Mouse (Mus musculus) heart, embryonic 15.5 days (tissue): ENCODE results near the gene Gadd45g. TPM values are rescaled to one million over a fixed set of nuclear protein-coding genes. Genes with fewer than 3 reads are reported as not detected.

Experiments used
- ATAC-seq: fragments of 200-750 bp; cut with Nextera tagmentation; replicated peaks from 2 replicates; pipeline ENCODE4 v1.8.0; 2017; ENCODE audit warnings: low read depth, moderate TSS enrichment; ENCODE audit not compliant: insufficient number of reproducible peaks, insufficient read depth, low FRiP score
- H3K27ac ChIP-seq: fragments of 300-500 bp; sonication (generic); 2 replicates; pipeline ENCODE4 v1.5.1; 2015; ENCODE audit warnings: mild to moderate bottlenecking, inconsistent platforms
- H3K27me3 ChIP-seq: fragments of 300-500 bp; sonication (generic); 2 replicates; pipeline ENCODE4 v1.6.1; 2015; ENCODE audit warnings: inconsistent platforms
- H3K36me3 ChIP-seq: fragments of 300-500 bp; sonication (generic); 2 replicates; pipeline ENCODE4 v1.6.1; 2015; ENCODE audit warnings: mild to moderate bottlenecking, inconsistent platforms
- H3K4me1 ChIP-seq: fragments of 300-500 bp; sonication (generic); replicated peaks from 2 replicates; pipeline ENCODE4 v1.6.1; 2015; ENCODE audit warnings: inconsistent platforms
- H3K4me2 ChIP-seq: fragments of 300-500 bp; sonication (generic); 2 replicates; pipeline ENCODE4 v1.6.1; 2015; ENCODE audit warnings: inconsistent platforms, mild to moderate bottlenecking, moderate library complexity
- H3K4me3 ChIP-seq: fragments of 300-500 bp; sonication (generic); 2 replicates; pipeline ENCODE4 v1.5.1; 2015; ENCODE audit warnings: mild to moderate bottlenecking, inconsistent platforms
- H3K9ac ChIP-seq: fragments of 300-500 bp; sonication (generic); 2 replicates; pipeline ENCODE4 v1.6.1; 2015; ENCODE audit warnings: mild to moderate bottlenecking, inconsistent platforms
- H3K9me3 ChIP-seq: fragments of 300-500 bp; sonication (generic); replicated peaks from 2 replicates; pipeline ENCODE4 v1.6.1; 2016; ENCODE audit warnings: inconsistent platforms
- WGBS: fragments of 180-500 bp; shearing (Covaris S2); methylation state at CpG from one replicate; pipeline ENCODE4 v1.1.7; 2015; ENCODE audit warnings: mixed read lengths; 5-methylcytosine and 5-hydroxymethylcytosine counted together
- polyA plus RNA-seq: library from polyadenylated mRNA; unstranded; fragments of >200 nt; fragmentation: Nextera tagmentation; extraction: Ambion mirVana; gene quantifications from 2 replicates; pipeline ENCODE4 v1.2.1, GENCODE M21; 2015

Gadd45g gene
- polyA plus RNA-seq, 1 experiment from 2014 or later, result 49.1 TPM

GRCm38 (mm10) chr13:51845591-51846191 lies 787 bp upstream of the Gadd45g start:
- Histone ChIP-seq H3K36me3 (no peaks in the 10 kb centered on the region), H3K4me1 (peaks cover 44% of the 10 kb centered on the region), H3K9ac (peak overlapping the region; percentile 72), H3K27ac (peak overlapping the region; percentile 95), H3K27me3 (peaks cover 17% of the 10 kb centered on the region), H3K4me2 (peak overlapping the region; percentile 97), H3K9me3 (no peaks in the 10 kb centered on the region), H3K4me3 (peak overlapping the region; percentile 79)
- WGBS, result under 1% methylated on average over 45 of the region's 45 CpGs
- ATAC-seq, result 0 out of 2 replicates have a peak, but pooled peaks have one; percentile 14

- ATAC-seq, result peak; percentile 10
- Histone ChIP-seq H3K27me3 (peaks cover 12% of the 10 kb centered on the region), H3K9me3 (no peaks in the 10 kb centered on the region), H3K27ac (peak overlapping the region; percentile 95), H3K4me1 (peaks cover 44% of the 10 kb centered on the region), H3K36me3 (no peaks in the 10 kb centered on the region), H3K4me2 (peak overlapping the region; percentile 97), H3K4me3 (peak overlapping the region; percentile 79), H3K9ac (peak overlapping the region; percentile 87)
- under 1% methylated on average over 63 of the region's 63 CpGs for WGBS
Observed at GRCm38 (mm10) chr13:51846868-51847793, 653 bp downstream of the Gadd45g start.

GRCm38 (mm10) chr13:51847979-51848480 lies 1.6 kb downstream of the Gadd45g start:
- Histone ChIP-seq H3K27me3 (peaks cover 10% of the 10 kb centered on the region), H3K4me3 (peak overlapping the region; percentile 79), H3K9me3 (no peaks in the 10 kb centered on the region), H3K27ac (peak overlapping the region; percentile 95), H3K4me2 (peak overlapping the region; percentile 97), H3K36me3 (no peaks in the 10 kb centered on the region), H3K4me1 (peaks cover 44% of the 10 kb centered on the region), H3K9ac (peak overlapping the region; percentile 87)
- under 1% methylated on average over 31 of the region's 31 CpGs for WGBS
- 0 out of 2 replicates have a peak, but pooled peaks have one; percentile 6 for ATAC-seq

- Histone ChIP-seq H3K9me3 (no peaks in the 10 kb centered on the region), H3K9ac (peak overlapping the region; percentile 87), H3K27ac (peak overlapping the region; percentile 95), H3K27me3 (peaks cover 4% of the 10 kb centered on the region; the same call in 1 of the 2 replicates), H3K4me3 (peak overlapping the region; percentile 79), H3K36me3 (no peaks in the 10 kb centered on the region), H3K4me1 (peaks cover 49% of the 10 kb centered on the region), H3K4me2 (peak overlapping the region; percentile 97)
- under 1% methylated on average over 20 of the region's 20 CpGs for WGBS
- ATAC-seq, result peak; percentile 41; the same call in 1 of the 2 replicates
Observed at GRCm38 (mm10) chr13:51848481-51849240, 2.2 kb downstream of the Gadd45g start.

DNA sequence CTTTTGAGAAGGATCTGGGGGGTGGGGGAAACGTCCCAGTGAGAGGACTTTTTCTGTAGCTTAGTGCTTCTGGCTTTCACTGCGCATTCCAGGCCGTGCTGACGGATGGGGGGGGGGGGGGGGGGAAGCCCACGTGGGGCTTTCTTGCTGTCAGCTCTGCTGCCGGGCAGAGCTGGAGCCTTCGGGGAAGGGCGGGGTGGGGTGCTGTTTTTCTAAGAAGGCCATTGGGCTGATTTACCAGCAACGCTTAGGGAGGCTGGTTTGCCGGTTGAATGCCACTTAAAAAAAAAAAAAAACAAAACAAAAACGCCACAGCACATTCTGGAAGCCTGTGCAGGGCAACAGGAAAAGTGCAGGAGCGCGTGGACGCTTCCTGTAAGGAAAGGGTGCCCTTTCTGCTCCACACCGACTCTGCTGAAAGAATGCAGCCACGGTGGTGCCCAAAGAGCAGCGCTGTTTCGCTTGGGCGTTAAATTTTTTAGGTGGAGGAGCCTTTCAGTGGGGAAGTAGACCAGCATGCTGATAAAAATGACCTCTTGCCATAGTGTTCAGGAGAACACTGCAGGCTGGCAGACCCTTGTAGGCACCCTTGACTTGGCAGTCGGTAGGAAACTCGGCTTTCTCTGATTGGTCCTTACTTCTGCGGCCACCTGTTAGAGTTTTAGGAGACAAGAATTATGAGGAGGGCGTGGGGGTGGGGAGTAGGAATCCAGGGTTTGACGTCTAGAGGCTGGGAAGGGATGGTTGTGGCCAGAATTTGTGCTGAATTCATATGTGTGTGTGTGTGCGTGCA lies 3.0 kb downstream of the Gadd45g start:
- WGBS, result 5% methylated on average over 25 of the region's 25 CpGs
- H3K9ac ChIP-seq, result peak overlapping the region; percentile 87
- H3K4me1 ChIP-seq, result peaks cover 53% of the 10 kb centered on the region
- H3K27ac ChIP-seq, result peak overlapping the region; percentile 95
- peak; percentile 40 for ATAC-seq
- no peaks in the 10 kb centered on the region for H3K27me3 ChIP-seq
- peak overlapping the region; percentile 79 for H3K4me3 ChIP-seq
- peak overlapping the region; percentile 97 for H3K4me2 ChIP-seq
- H3K36me3 ChIP-seq, result no peaks in the 10 kb centered on the region
- H3K9me3 ChIP-seq, result no peaks in the 10 kb centered on the region

DNA sequence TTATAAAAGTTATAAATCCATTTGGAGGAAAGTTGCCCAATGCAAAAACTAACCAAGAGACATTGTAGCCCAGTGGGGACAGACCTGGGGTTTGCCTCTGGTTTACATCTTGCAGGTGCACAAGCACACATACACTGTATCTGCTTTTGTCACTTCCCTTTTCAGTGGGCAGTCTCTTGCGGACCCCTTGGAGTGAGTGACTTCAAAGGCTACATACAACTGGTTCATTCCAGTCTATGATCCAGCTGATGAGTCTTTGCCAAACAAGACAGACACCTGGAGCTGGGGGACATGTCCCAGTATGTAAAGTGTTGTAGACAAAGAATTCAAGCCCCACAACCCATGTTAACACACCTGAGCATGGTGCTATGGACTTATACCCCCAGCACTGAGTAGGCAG lies 4.1 kb downstream of the Gadd45g start:
- H3K27ac ChIP-seq, result no peak overlapping the region
- no peak for ATAC-seq
- no peaks in the 10 kb centered on the region for H3K9me3 ChIP-seq
- H3K4me1 ChIP-seq, result peaks cover 48% of the 10 kb centered on the region
- H3K4me2 ChIP-seq, result no peak overlapping the region
- H3K9ac ChIP-seq, result no peak overlapping the region
- no peaks in the 10 kb centered on the region for H3K27me3 ChIP-seq
- no peaks in the 10 kb centered on the region for H3K36me3 ChIP-seq
- H3K4me3 ChIP-seq, result no peak overlapping the region
- 68% methylated on average over 1 of the region's 1 CpGs for WGBS

DNA sequence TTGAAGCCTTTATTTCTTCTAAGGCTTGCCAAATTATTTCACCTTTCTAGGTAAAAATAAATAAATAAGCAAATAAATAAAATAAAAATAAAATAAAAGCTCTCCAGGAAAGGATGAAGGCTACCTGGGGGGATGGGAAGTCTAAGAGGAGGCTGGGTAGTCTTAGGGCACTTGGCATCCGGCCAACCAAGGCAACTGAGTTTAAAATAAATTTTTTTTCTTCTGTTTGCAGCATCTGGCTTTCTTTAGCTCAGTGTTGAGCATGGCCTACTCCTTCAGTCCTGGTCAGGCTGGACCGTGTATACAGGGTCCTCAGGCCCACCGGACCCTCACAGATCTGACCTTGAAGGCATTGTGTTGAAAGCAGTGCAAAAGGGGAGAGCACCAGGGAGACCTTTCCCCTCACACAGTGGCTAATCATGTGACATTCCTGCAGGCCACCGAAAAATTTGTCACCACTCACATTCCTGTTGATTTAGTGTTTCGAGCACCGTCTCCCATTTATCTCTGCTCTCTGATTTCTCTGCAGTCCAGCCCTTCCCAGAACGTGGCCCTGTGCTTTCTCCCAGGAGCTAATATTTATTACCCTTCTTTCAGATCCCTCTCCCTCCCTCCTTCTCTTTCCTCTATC lies 6.2 kb downstream of the Gadd45g start:
- ATAC-seq, result no peak
- no peak overlapping the region for H3K9ac ChIP-seq
- 20% methylated on average over 7 of the region's 7 CpGs for WGBS

GRCm38 (mm10) chr13:51853301-51854243 lies 7.1 kb downstream of the Gadd45g start:
- Histone ChIP-seq H3K4me2 (peak overlapping the region; percentile 21; the same call in 1 of the 2 replicates), H3K36me3 (no peaks in the 10 kb centered on the region), H3K4me3 (no peak overlapping the region), H3K4me1 (peaks cover 46% of the 10 kb centered on the region), H3K27ac (peak overlapping the region; percentile 18; the same call in 1 of the 2 replicates), H3K9me3 (no peaks in the 10 kb centered on the region), H3K27me3 (no peaks in the 10 kb centered on the region), H3K9ac (no peak overlapping the region)
- ATAC-seq, result 0 out of 2 replicates have a peak, but pooled peaks have one; percentile 35
- 33% methylated on average over 15 of the region's 16 CpGs for WGBS

More for the DNA sequence above, 6.2 kb downstream of the Gadd45g start:
- no peaks in the 10 kb centered on the region for H3K36me3 ChIP-seq
- peaks cover 46% of the 10 kb centered on the region for H3K4me1 ChIP-seq
- H3K4me2 ChIP-seq, result peak overlapping the region; percentile 21; the same call in 1 of the 2 replicates
- H3K4me3 ChIP-seq, result no peak overlapping the region
- H3K9me3 ChIP-seq, result no peaks in the 10 kb centered on the region
- H3K27me3 ChIP-seq, result no peaks in the 10 kb centered on the region
- H3K27ac ChIP-seq, result peak overlapping the region; percentile 18; the same call in 1 of the 2 replicates

GRCm38 (mm10) chr13:51855584-51855983 lies 9.1 kb downstream of the Gadd45g start:
- no peak overlapping the region for H3K27ac ChIP-seq
- no peak for ATAC-seq
- H3K9ac ChIP-seq, result no peak overlapping the region
- peaks cover 32% of the 10 kb centered on the region for H3K4me1 ChIP-seq
- H3K27me3 ChIP-seq, result no peaks in the 10 kb centered on the region
- H3K4me3 ChIP-seq, result no peak overlapping the region
- no peak overlapping the region for H3K4me2 ChIP-seq
- no peaks in the 10 kb centered on the region for H3K36me3 ChIP-seq
- 65% methylated on average over 5 of the region's 5 CpGs for WGBS
- H3K9me3 ChIP-seq, result no peaks in the 10 kb centered on the region
